Comparison of ENCODE assay signal across 23 mouse cellular contexts in genomic region chr14:8993421-8993820, GRCm38 (mm10).
"Had no signal": no experiment of that assay in that cellular context is flagged by ENCODE, and none has a peak within 500 bp of the region (broad histone marks: within the 10 kb centered on the region; RNA-seq: fewer than 3 reads in every experiment).

No protein-coding gene starts in this region.

- ATAC-seq: hindbrain, postnatal 0 days; intestine, embryonic 16.5 days had no signal

- H3K4me2 ChIP-seq: heart, embryonic 11.5 days; heart, embryonic 13.5 days; heart, embryonic 15.5 days; hindbrain, embryonic 15.5 days; limb, embryonic 12.5 days; liver, embryonic 11.5 days had no signal

- H3K4me3 ChIP-seq: heart, adult 2 months; heart, embryonic 13.5 days; heart, embryonic 15.5 days; hindbrain, embryonic 15.5 days; layer of hippocampus, adult 2 months; left cerebral cortex, adult 2 months; limb, embryonic 10.5 days; limb, embryonic 12.5 days had no signal

- H3K27me3 ChIP-seq: heart, embryonic 13.5 days; heart, embryonic 15.5 days; hindbrain, embryonic 15.5 days; limb, embryonic 12.5 days had no signal

- H3K4me1 ChIP-seq: heart, embryonic 13.5 days; heart, embryonic 15.5 days; hindbrain, embryonic 15.5 days; limb, embryonic 12.5 days had no signal

- H3K36me3 ChIP-seq: heart, embryonic 13.5 days; heart, embryonic 15.5 days; hindbrain, embryonic 15.5 days; limb, embryonic 10.5 days; limb, embryonic 12.5 days had no signal

- H3K9ac ChIP-seq: heart, embryonic 13.5 days; heart, embryonic 15.5 days; hindbrain, embryonic 15.5 days; limb, embryonic 12.5 days had no signal

- H3K27ac ChIP-seq: heart, adult 2 months; heart, embryonic 13.5 days; heart, embryonic 15.5 days; hindbrain, embryonic 15.5 days; hindbrain, postnatal 0 days; layer of hippocampus, adult 2 months; left cerebral cortex, adult 2 months; limb, embryonic 10.5 days; limb, embryonic 12.5 days had no signal

- DNase-seq: gastrocnemius, postnatal 14 days; gastrocnemius, postnatal 36 days; heart, adult 11 months; heart, adult 2 months; heart, postnatal 14 days; heart, postnatal 36 days; kidney, adult 18-20 months; kidney, adult 8-10 months; kidney, postnatal 10 days; kidney, postnatal 25 days; kidney, postnatal 4 days; liver had no signal

- H3K9me3 ChIP-seq: heart, embryonic 13.5 days; heart, embryonic 15.5 days; hindbrain, embryonic 15.5 days; limb, embryonic 10.5 days; limb, embryonic 12.5 days had no signal
